Mouse (Mus musculus): ENCODE measurements at regions not wholly inside any gene's neighbourhood (a gene's known extent, or its start where the extent isn't known, plus 50 kb on each side); places are given as distances from the start of the nearest gene placed in this dataset.

DNA sequence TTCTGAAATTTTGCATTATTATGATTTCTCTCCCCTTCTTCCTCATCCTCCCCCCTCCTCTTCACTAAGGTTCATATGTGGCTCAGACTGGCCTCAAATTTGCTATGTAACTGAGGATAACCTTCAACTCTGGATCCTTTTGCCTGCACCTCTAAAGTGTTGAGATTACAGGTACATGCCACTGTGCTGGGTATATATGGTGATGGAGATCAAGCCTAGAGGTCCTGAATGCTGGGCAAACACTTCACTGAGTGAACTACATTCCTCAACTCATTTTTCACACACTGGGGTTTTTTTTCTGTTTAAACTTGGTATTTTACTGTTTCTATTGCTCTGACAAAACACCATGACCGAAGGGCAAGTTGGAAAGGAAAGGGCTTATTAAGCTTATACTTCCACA is 52.9 kb downstream of the Calml3 start:
- TF ChIP-seq CTCF (IDR thresholded peaks at IDR 0.05; ENCODE audit: borderline replicate concordance, extremely low read depth, insufficient read depth, insufficient read length) (no peak), POLR2A (IDR thresholded peaks at IDR 0.05; ENCODE audit: borderline replicate concordance, extremely low read depth, insufficient read depth, insufficient read length, poor library complexity, severe bottlenecking) (no peak)
